Mouse (Mus musculus): ENCODE data around the gene Arid3a. TPM values are rescaled to one million over a fixed set of nuclear protein-coding genes. Genes with fewer than 3 reads are reported as not detected.
A peak's percentile ranks its signal among the peaks of the same experiment; 100 is the strongest.

The Arid3a gene
- total and polyA plus RNA-seq, 3 experiments, result 11.8 to 17.2 TPM; not detected in 1

GRCm38 (mm10) chr10:79928907-79929701, 2.3 kb downstream of the Arid3a start:
- Histone ChIP-seq H3K4me3 (ENCODE audit: control insufficient read depth in 1 of 2, insufficient read depth in 1 of 2, low read depth in 2 of 2, low read length in 2 of 2) (no peak overlapping the region), H3K9me3 (replicated peaks; ENCODE audit: insufficient read depth, low read length) (no peaks in the 10 kb centered on the region), H3K79me2 (ENCODE audit: control insufficient read depth, insufficient read depth, low read length, poor library complexity) (peaks cover 9% of the 10 kb centered on the region), H3K9ac (ENCODE audit: control insufficient read depth, low read depth, low read length, poor library complexity, severe bottlenecking) (no peak overlapping the region), H3K27ac (ENCODE audit: control insufficient read depth, low read depth, low read length) (no peak overlapping the region), H3K4me1 (ENCODE audit: control insufficient read depth in 1 of 2, insufficient read depth in 2 of 2, low read length in 2 of 2) (peaks cover 0 to 6% of the 10 kb centered on the region in 2 experiments; a peak in 1 of 4 replicates), H3K27me3 (ENCODE audit: control insufficient read depth in 1 of 2, insufficient read depth in 2 of 2, low read length in 2 of 2) (no peaks in the 10 kb centered on the region), H3K36me3 (ENCODE audit: control insufficient read depth in 1 of 2, insufficient read depth in 2 of 2, low read length in 2 of 2) (no peaks in the 10 kb centered on the region; a peak in 1 of 4 replicates)
- 0 out of 2 replicates have a peak, but pooled peaks have one; percentile 29 for TF ChIP-seq CHD2 (IDR thresholded peaks at IDR 0.05; ENCODE audit: low read length)
- TF ChIP-seq ZKSCAN1 (IDR thresholded peaks at IDR 0.05; ENCODE audit: low read depth, low read length), result no peak
- no peak for DNase-seq (ENCODE audit: low read depth, low spot score)

- H3K9ac ChIP-seq (ENCODE audit: control insufficient read depth, low read depth, low read length, poor library complexity, severe bottlenecking), result no peak overlapping the region
- no peak for TF ChIP-seq GABPA (IDR thresholded peaks at IDR 0.05; ENCODE audit: low read depth, low read length)
- TF ChIP-seq CHD2 (IDR thresholded peaks at IDR 0.05; ENCODE audit: low read length), result no peak
- TF ChIP-seq MXI1 (IDR thresholded peaks at IDR 0.05; ENCODE audit: low read depth, low read length), result no peak
- no peak for TF ChIP-seq USF1 (IDR thresholded peaks at IDR 0.05; ENCODE audit: low read depth, low read length)
- no peak for TF ChIP-seq RCOR1 (IDR thresholded peaks at IDR 0.05; ENCODE audit: low read depth, low read length)
- no peak for TF ChIP-seq HCFC1 (IDR thresholded peaks at IDR 0.05; ENCODE audit: low read depth, low read length)
- TF ChIP-seq TCF12 (IDR thresholded peaks at IDR 0.05; ENCODE audit: low read depth, low read length), result no peak
- TF ChIP-seq KAT2A (conservative IDR thresholded peaks at IDR 0.05; ENCODE audit: low read depth, low read length), result no peak
- no peak for TF ChIP-seq SIN3A (IDR thresholded peaks at IDR 0.05; ENCODE audit: low read length)
- H3K36me3 ChIP-seq (ENCODE audit: control insufficient read depth in 1 of 2, insufficient read depth in 2 of 2, low read length in 2 of 2), result no peaks in the 10 kb centered on the region; a peak in 1 of 4 replicates
- H3K79me2 ChIP-seq (ENCODE audit: control insufficient read depth, insufficient read depth, low read length, poor library complexity), result peaks cover 9% of the 10 kb centered on the region
- no peak overlapping the region for H3K27ac ChIP-seq (ENCODE audit: control insufficient read depth, low read depth, low read length)
- H3K4me3 ChIP-seq (ENCODE audit: control insufficient read depth in 1 of 2, insufficient read depth in 1 of 2, low read depth in 2 of 2, low read length in 2 of 2), result no peak overlapping the region
- DNase-seq (ENCODE audit: low read depth, low spot score), result no peak
- peaks cover 0 to 6% of the 10 kb centered on the region in 2 experiments; a peak in 1 of 4 replicates for H3K4me1 ChIP-seq (ENCODE audit: control insufficient read depth in 1 of 2, insufficient read depth in 2 of 2, low read length in 2 of 2)
- H3K9me3 ChIP-seq (replicated peaks; ENCODE audit: insufficient read depth, low read length), result no peaks in the 10 kb centered on the region
- no peaks in the 10 kb centered on the region for H3K27me3 ChIP-seq (ENCODE audit: control insufficient read depth in 1 of 2, insufficient read depth in 2 of 2, low read length in 2 of 2)
These were observed 3.4 kb downstream of the Arid3a start for GRCm38 (mm10) chr10:79929967-79930825.

GRCm38 (mm10) chr10:79930826-79931186, 4.0 kb downstream of the Arid3a start:
- Histone ChIP-seq H3K79me2 (ENCODE audit: control insufficient read depth, insufficient read depth, low read length, poor library complexity) (peaks cover 9% of the 10 kb centered on the region), H3K9ac (ENCODE audit: control insufficient read depth, low read depth, low read length, poor library complexity, severe bottlenecking) (no peak overlapping the region), H3K4me3 (ENCODE audit: control insufficient read depth in 1 of 2, insufficient read depth in 1 of 2, low read depth in 2 of 2, low read length in 2 of 2) (no peak overlapping the region), H3K27me3 (ENCODE audit: control insufficient read depth in 1 of 2, insufficient read depth in 2 of 2, low read length in 2 of 2) (no peaks in the 10 kb centered on the region), H3K36me3 (ENCODE audit: control insufficient read depth in 1 of 2, insufficient read depth in 2 of 2, low read length in 2 of 2) (no peaks in the 10 kb centered on the region), H3K4me1 (ENCODE audit: control insufficient read depth in 1 of 2, insufficient read depth in 2 of 2, low read length in 2 of 2) (0 out of 4 replicates have a peak, but pooled peaks cover 0 to 2% of the 10 kb centered on the region in 2 experiments), H3K27ac (ENCODE audit: control insufficient read depth, low read depth, low read length) (no peak overlapping the region), H3K9me3 (replicated peaks; ENCODE audit: insufficient read depth, low read length) (no peaks in the 10 kb centered on the region)
- no peak for DNase-seq (ENCODE audit: low read depth, low spot score)
- no peak for TF ChIP-seq ELF1 (IDR thresholded peaks at IDR 0.05; ENCODE audit: low read depth, low read length)
- no peak for TF ChIP-seq TBP (IDR thresholded peaks at IDR 0.05; ENCODE audit: low read depth, low read length)
- no peak for TF ChIP-seq CTCF (IDR thresholded peaks at IDR 0.05 in 2 of 3, conservative IDR thresholded peaks at IDR 0.05 in 1 of 3; ENCODE audit: control insufficient read depth in 1 of 3, insufficient read depth in 1 of 3, low read depth in 2 of 3, low read length in 3 of 3, poor library complexity in 1 of 3, severe bottlenecking in 1 of 3)
- no peak for TF ChIP-seq UBTF (IDR thresholded peaks at IDR 0.05; ENCODE audit: borderline replicate concordance, insufficient read depth, low read depth, low read length)
- TF ChIP-seq SIN3A (IDR thresholded peaks at IDR 0.05; ENCODE audit: low read length), result no peak
- no peak for TF ChIP-seq KAT2A (conservative IDR thresholded peaks at IDR 0.05; ENCODE audit: low read depth, low read length)
- TF ChIP-seq RAD21 (IDR thresholded peaks at IDR 0.05; ENCODE audit: low read depth, low read length), result no peak
- TF ChIP-seq TAL1 (IDR thresholded peaks at IDR 0.05; ENCODE audit: low read length), result no peak
- TF ChIP-seq TCF12 (IDR thresholded peaks at IDR 0.05; ENCODE audit: low read depth, low read length), result no peak
- no peak for TF ChIP-seq HCFC1 (IDR thresholded peaks at IDR 0.05; ENCODE audit: low read depth, low read length)
- TF ChIP-seq ZMIZ1 (IDR thresholded peaks at IDR 0.05; ENCODE audit: low read depth, low read length), result no peak
- no peak for TF ChIP-seq GABPA (IDR thresholded peaks at IDR 0.05; ENCODE audit: low read depth, low read length)
- TF ChIP-seq MAX (IDR thresholded peaks at IDR 0.05; ENCODE audit: low read length), result no peak
- TF ChIP-seq BHLHE40 (IDR thresholded peaks at IDR 0.05; ENCODE audit: borderline replicate concordance, low read depth, low read length), result no peak
- TF ChIP-seq CHD2 (IDR thresholded peaks at IDR 0.05; ENCODE audit: low read length), result no peak
- TF ChIP-seq E2F4 (IDR thresholded peaks at IDR 0.05; ENCODE audit: borderline replicate concordance, low read depth, low read length), result no peak
- TF ChIP-seq POLR2AphosphoS2 (IDR thresholded peaks at IDR 0.05; ENCODE audit: low read length), result no peak
